Mouse (Mus musculus) heart, embryonic 16.5 days (tissue): ENCODE results near the gene Sh3bp5l. TPM values are rescaled to one million over a fixed set of nuclear protein-coding genes. Genes with fewer than 3 reads are reported as not detected.
"Not testable (repeated sequence)": the region's sequence is repeated elsewhere in the genome, so short reads cannot be mapped to it uniquely, and the experiment has no call there.

Experiments used
- ATAC-seq: fragments of 200-750 bp; cut with Nextera tagmentation; replicated peaks from 2 replicates; pipeline ENCODE4 v1.8.0; 2017; ENCODE audit warnings: moderate number of reproducible peaks; ENCODE audit not compliant: insufficient read depth, low FRiP score; ENCODE audit errors: extremely low read depth
- H3K27ac ChIP-seq: fragments of 300-500 bp; sonication (generic); 2 replicates; pipeline ENCODE4 v1.5.1; 2014; ENCODE audit warnings: mild to moderate bottlenecking, low read length, control low read depth, moderate library complexity
- H3K27me3 ChIP-seq: fragments of 300-500 bp; sonication (generic); 2 replicates; pipeline ENCODE4 v1.6.1; 2014; ENCODE audit warnings: low read length, mixed read lengths; ENCODE audit not compliant: control insufficient read depth, insufficient read depth
- H3K36me3 ChIP-seq: fragments of 300-500 bp; sonication (generic); 2 replicates; pipeline ENCODE4 v1.6.1; 2014; ENCODE audit not compliant: control insufficient read depth, insufficient read depth
- H3K4me1 ChIP-seq: fragments of 300-500 bp; sonication (generic); 2 replicates; pipeline ENCODE4 v1.6.1; 2014; ENCODE audit warnings: low read length, mixed read lengths; ENCODE audit not compliant: control insufficient read depth, insufficient read depth
- H3K4me2 ChIP-seq: fragments of 300-500 bp; sonication (generic); 2 replicates; pipeline ENCODE4 v1.6.1; 2014; ENCODE audit warnings: low read depth, mild to moderate bottlenecking, control low read depth, low read length
- H3K4me3 ChIP-seq: fragments of 300-500 bp; sonication (generic); 2 replicates; pipeline ENCODE4 v1.5.1; 2014; ENCODE audit warnings: mild to moderate bottlenecking, control low read depth, low read length
- H3K9ac ChIP-seq: fragments of 300-500 bp; sonication (generic); 2 replicates; pipeline ENCODE4 v1.6.1; 2014; ENCODE audit warnings: low read length, control low read depth
- H3K9me3 ChIP-seq: fragments of 300-500 bp; sonication (generic); replicated peaks from 2 replicates; pipeline ENCODE4 v1.6.1; 2016; ENCODE audit warnings: low read length; ENCODE audit not compliant: control insufficient read depth
- WGBS: fragments of 180-500 bp; shearing (Covaris S2); extraction: QIAGEN DNeasy Blood & Tissue Kit; methylation state at CpG from one replicate; pipeline ENCODE4 v1.1.7; 2014; 5-methylcytosine and 5-hydroxymethylcytosine counted together
- polyA plus RNA-seq: library from polyadenylated mRNA; unstranded; fragments of >200 nt; fragmentation: Nextera tagmentation; extraction: Ambion mirVana; gene quantifications from 2 replicates; pipeline ENCODE4 v1.2.1, GENCODE M21; 2015

Sh3bp5l gene
- polyA plus RNA-seq, 1 experiment from 2014 or later: 32.5 TPM

GRCm38 (mm10) chr11:58354927-58355326, 24.4 kb downstream of the Sh3bp5l start:
- Histone ChIP-seq H3K4me1 (no peaks in the 10 kb centered on the region; the same call in 1 of the 2 replicates), H3K27me3 (no peaks in the 10 kb centered on the region), H3K4me2 (no peak overlapping the region), H3K27ac (no peak overlapping the region), H3K36me3 (no peaks in the 10 kb centered on the region), H3K9me3 (no peaks in the 10 kb centered on the region), H3K4me3 (no peak overlapping the region), H3K9ac (no peak overlapping the region)
- ATAC-seq: no peak
- 81% methylated on average over 3 of the region's 3 CpGs for WGBS

GRCm38 (mm10) chr11:58357042-58357441, 26.5 kb downstream of the Sh3bp5l start:
- no peak for ATAC-seq

GRCm38 (mm10) chr11:58357844-58358534, 27.5 kb downstream of the Sh3bp5l start:
- Histone ChIP-seq H3K4me1 (no peaks in the 10 kb centered on the region; the same call in 1 of the 2 replicates), H3K4me3 (no peak overlapping the region), H3K9ac (no peak overlapping the region), H3K27me3 (no peaks in the 10 kb centered on the region), H3K27ac (no peak overlapping the region), H3K36me3 (no peaks in the 10 kb centered on the region), H3K4me2 (no peak overlapping the region), H3K9me3 (no peaks in the 10 kb centered on the region)
- no peak for ATAC-seq
- 66% methylated on average over 6 of the region's 6 CpGs for WGBS

More at GRCm38 (mm10) chr11:58357042-58357441, 26.5 kb downstream of the Sh3bp5l start:
- H3K4me1 ChIP-seq: no peaks in the 10 kb centered on the region; the same call in 1 of the 2 replicates
- H3K4me2 ChIP-seq: no peak overlapping the region
- 90% methylated on average over 3 of the region's 3 CpGs for WGBS
- H3K9me3 ChIP-seq: no peaks in the 10 kb centered on the region
- H3K27ac ChIP-seq: no peak overlapping the region
- H3K9ac ChIP-seq: no peak overlapping the region
- no peaks in the 10 kb centered on the region for H3K27me3 ChIP-seq
- no peaks in the 10 kb centered on the region for H3K36me3 ChIP-seq
- H3K4me3 ChIP-seq: no peak overlapping the region

DNA sequence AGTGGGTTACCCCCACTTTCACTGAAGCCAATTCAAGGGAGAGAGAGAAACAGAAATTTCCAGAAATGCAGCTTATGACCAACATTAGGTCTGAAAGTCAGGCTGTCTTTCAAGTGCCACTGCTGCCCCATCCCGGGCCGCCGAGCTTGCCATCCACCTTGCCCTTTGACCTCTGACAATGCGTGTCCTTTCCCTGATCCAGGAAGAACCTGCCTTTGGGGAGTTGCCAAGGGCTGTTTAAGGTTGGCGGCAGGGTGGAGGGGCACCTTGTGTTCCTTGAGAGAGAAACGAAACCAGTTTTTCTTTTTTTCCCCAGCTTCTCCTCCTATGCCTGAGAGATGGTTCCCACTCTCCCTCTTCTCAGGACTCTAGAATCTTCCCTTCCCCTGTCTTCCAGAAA, 32.0 kb downstream of the Sh3bp5l start:
- H3K4me2 ChIP-seq: not testable (repeated sequence)
- no CpG with 5 or more reads among the region's 6 CpGs for WGBS

DNA sequence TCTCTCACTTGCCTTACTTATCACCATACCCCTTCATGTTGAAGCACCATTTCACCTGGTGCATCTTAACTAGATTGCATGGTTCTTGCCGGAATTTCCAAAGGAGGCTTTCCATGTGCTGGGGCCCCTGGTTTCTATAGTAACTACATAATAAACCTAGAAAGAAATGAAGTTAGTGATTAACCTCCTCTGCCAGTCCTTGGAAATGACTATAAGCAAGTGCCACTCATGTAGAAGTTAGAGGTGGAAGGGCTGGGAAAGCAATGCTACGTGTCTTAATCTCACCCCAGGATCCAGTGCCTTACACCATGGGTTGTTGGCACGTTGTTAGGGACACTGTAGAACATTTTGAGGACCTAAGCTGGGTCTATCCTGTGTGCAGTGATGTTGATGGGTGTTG, 33.9 kb downstream of the Sh3bp5l start:
- Histone ChIP-seq H3K4me1 (no peaks in the 10 kb centered on the region), H3K4me3 (no peak overlapping the region), H3K27ac (no peak overlapping the region), H3K36me3 (no peaks in the 10 kb centered on the region), H3K9me3 (no peaks in the 10 kb centered on the region), H3K27me3 (no peaks in the 10 kb centered on the region), H3K9ac (no peak overlapping the region), H3K4me2 (no peak overlapping the region)
- ATAC-seq: no peak
- 67% methylated on average over 3 of the region's 3 CpGs for WGBS

More for the DNA sequence above, 32.0 kb downstream of the Sh3bp5l start:
- H3K27ac ChIP-seq, H3K9ac ChIP-seq, H3K27me3 ChIP-seq, H3K36me3 ChIP-seq, H3K4me3 ChIP-seq, H3K4me1 ChIP-seq, H3K9me3 ChIP-seq, ATAC-seq: not testable (repeated sequence)

DNA sequence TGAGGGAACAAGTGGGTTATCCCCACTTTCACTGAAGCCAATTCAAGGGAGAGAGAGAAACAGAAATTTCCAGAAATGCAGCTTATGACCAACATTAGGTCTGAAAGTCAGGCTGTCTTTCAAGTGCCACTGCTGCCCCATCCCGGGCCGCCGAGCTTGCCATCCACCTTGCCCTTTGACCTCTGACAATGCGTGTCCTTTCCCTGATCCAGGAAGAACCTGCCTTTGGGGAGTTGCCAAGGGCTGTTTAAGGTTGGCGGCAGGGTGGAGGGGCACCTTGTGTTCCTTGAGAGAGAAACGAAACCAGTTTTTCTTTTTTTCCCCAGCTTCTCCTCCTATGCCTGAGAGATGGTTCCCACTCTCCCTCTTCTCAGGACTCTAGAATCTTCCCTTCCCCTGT, 35.7 kb downstream of the Sh3bp5l start:
- H3K9ac ChIP-seq, H3K27me3 ChIP-seq, H3K4me1 ChIP-seq, H3K4me3 ChIP-seq, H3K9me3 ChIP-seq, H3K4me2 ChIP-seq, H3K27ac ChIP-seq, H3K36me3 ChIP-seq, ATAC-seq: not testable (repeated sequence)
- WGBS: no CpG with 5 or more reads among the region's 6 CpGs

DNA sequence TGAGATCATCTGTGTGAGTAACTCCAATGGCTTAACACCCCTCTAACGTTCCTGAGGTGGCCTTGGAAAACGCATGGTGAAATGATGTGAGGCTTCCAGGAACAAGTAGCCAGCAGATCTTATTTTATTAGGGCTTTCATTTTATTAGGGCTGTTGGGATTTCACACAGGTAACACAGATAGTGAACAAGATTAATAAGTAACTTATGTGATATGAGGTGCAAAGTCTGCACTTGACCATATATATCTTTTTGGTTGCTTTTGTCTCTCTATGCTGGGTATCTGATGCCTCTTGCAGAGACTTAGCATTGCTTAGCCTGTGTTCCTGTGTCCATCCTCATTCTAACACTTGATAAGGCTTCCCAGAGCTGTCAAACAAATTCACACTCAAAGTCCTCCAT, 46.7 kb downstream of the Sh3bp5l start:
- H3K27ac ChIP-seq: no peak overlapping the region
- H3K4me2 ChIP-seq: no peak overlapping the region
- no peak for ATAC-seq
- H3K4me3 ChIP-seq: no peak overlapping the region
- no peaks in the 10 kb centered on the region for H3K4me1 ChIP-seq
- no peaks in the 10 kb centered on the region for H3K36me3 ChIP-seq
- H3K27me3 ChIP-seq: no peaks in the 10 kb centered on the region
- H3K9me3 ChIP-seq: no peaks in the 10 kb centered on the region
- no peak overlapping the region for H3K9ac ChIP-seq
- 72% methylated on average over 2 of the region's 2 CpGs for WGBS

DNA sequence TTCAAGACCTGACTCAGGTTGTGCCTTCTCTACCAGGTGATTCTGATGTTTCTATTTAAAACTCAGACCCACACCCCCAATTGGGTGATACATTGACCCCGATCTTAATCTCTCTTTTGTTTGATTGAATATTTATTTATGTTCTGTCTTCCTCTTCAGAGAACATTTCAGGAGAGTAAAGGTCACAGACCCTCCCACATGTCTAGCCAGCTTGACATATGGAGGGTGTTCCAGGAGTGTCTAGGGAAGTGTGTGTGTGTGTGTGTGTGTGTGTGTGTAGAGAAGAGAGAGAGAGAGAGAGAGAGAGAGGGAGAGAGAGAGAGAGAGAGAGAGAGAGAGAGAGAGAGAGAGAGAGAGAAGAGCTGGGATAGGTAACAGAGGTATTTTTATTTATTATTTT, 47.2 kb downstream of the Sh3bp5l start:
- Histone ChIP-seq H3K27me3 (no peaks in the 10 kb centered on the region), H3K4me2 (no peak overlapping the region), H3K9ac (no peak overlapping the region), H3K27ac (no peak overlapping the region), H3K9me3 (no peaks in the 10 kb centered on the region), H3K4me3 (no peak overlapping the region), H3K4me1 (no peaks in the 10 kb centered on the region), H3K36me3 (no peaks in the 10 kb centered on the region)
- no peak for ATAC-seq
- 52% methylated on average over 1 of the region's 1 CpGs for WGBS

DNA sequence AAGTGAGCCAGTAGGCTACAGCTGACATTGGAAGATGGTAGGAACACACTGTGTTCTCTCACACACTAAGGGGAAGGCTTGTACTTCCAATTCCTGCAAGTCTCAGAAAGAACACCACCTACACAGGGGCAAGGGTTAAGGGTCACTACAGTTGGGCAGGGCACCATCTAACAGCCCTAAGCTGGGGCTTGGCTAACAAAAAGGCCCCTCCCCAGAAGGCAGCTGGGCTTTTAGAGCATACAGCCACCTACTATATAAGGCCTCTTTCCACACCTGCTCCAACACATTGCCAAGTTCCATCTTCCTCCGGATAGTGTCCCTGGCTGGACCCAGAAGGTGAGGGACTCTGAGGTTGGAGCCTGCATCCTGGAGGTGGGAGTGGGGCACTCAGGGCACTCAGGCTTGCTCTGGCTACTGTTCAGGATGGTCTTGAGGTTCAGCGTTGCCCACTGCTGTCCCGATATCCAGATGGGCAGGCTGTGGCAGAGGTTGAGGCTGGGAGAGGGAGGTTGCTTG, 48.3 kb downstream of the Sh3bp5l start, which contains the start of gene Lypd8:
Lypd8 (plus strand) TSS at position 281 of the 516 bp plus-strand sequence.
- ATAC-seq: no peak
- WGBS: 82% methylated on average over 3 of the region's 3 CpGs
- Histone ChIP-seq H3K36me3 (no peaks in the 10 kb centered on the region), H3K4me3 (no peak within 1 kb of the TSS), H3K27ac (no peak within 1 kb of the TSS), H3K9me3 (no peaks in the 10 kb centered on the region), H3K27me3 (no peaks in the 10 kb centered on the region), H3K4me1 (no peaks in the 10 kb centered on the region), H3K4me2 (no peak within 1 kb of the TSS), H3K9ac (no peak within 1 kb of the TSS)
